Mouse (Mus musculus) embryonic facial prominence, embryonic 12.5 days (tissue): ENCODE data around the gene Ttll8. TPM values are rescaled to one million over a fixed set of nuclear protein-coding genes. Genes with fewer than 3 reads are reported as not detected.

Experiments used
- ATAC-seq: fragments of 200-750 bp; cut with Nextera tagmentation; 2 replicates; pipeline ENCODE4 v1.8.0; 2017; ENCODE audit not compliant: insufficient number of reproducible peaks, insufficient read depth, low FRiP score, low TSS enrichment
- H3K27ac ChIP-seq: fragments of 300-500 bp; sonication (generic); 2 replicates; pipeline ENCODE4 v1.5.1; 2016; ENCODE audit warnings: mild to moderate bottlenecking
- H3K27me3 ChIP-seq: fragments of 300-500 bp; sonication (generic); 2 replicates; pipeline ENCODE4 v1.6.1; 2016; ENCODE audit warnings: mild to moderate bottlenecking, moderate library complexity
- H3K36me3 ChIP-seq: fragments of 300-500 bp; sonication (generic); 2 replicates; pipeline ENCODE4 v1.6.1; 2016; ENCODE audit warnings: mild to moderate bottlenecking
- H3K4me1 ChIP-seq: fragments of 300-500 bp; sonication (generic); 2 replicates; pipeline ENCODE4 v1.6.1; 2016
- H3K4me2 ChIP-seq: fragments of 300-500 bp; sonication (generic); replicated peaks from 2 replicates; pipeline ENCODE4 v1.6.1; 2016; ENCODE audit warnings: mild to moderate bottlenecking, moderate library complexity
- H3K4me3 ChIP-seq: fragments of 300-500 bp; sonication (generic); 2 replicates; pipeline ENCODE4 v1.5.1; 2016; ENCODE audit warnings: mild to moderate bottlenecking
- H3K9ac ChIP-seq: fragments of 300-500 bp; sonication (generic); 2 replicates; pipeline ENCODE4 v1.6.1; 2016; ENCODE audit warnings: mild to moderate bottlenecking, moderate library complexity
- H3K9me3 ChIP-seq: fragments of 300-500 bp; sonication (generic); 2 replicates; pipeline ENCODE4 v1.6.1; 2016; ENCODE audit warnings: mild to moderate bottlenecking, moderate library complexity
- WGBS: fragments of 180-500 bp; shearing (Covaris S2); methylation state at CpG from one replicate; pipeline ENCODE4 v1.1.7; 2016; 5-methylcytosine and 5-hydroxymethylcytosine counted together
- polyA plus RNA-seq: library from polyadenylated mRNA; unstranded; fragments of >200 nt; fragmentation: Nextera tagmentation; extraction: Ambion mirVana; gene quantifications from 2 replicates; pipeline ENCODE4 v1.2.1, GENCODE M21; 2016

Ttll8 gene
- polyA plus RNA-seq, 1 experiment from 2014 or later = not detected

- 0 out of 2 replicates have a peak, but pooled peaks cover 5% of the 10 kb centered on the region for H3K27me3 ChIP-seq
- no peak for ATAC-seq
- peak overlapping the region; percentile 40 for H3K4me2 ChIP-seq
- no peaks in the 10 kb centered on the region for H3K9me3 ChIP-seq
- H3K36me3 ChIP-seq = no peaks in the 10 kb centered on the region
- 0 out of 2 replicates have a peak overlapping the region, but pooled peaks have one; percentile 3 for H3K4me3 ChIP-seq
- no peaks in the 10 kb centered on the region for H3K4me1 ChIP-seq
- H3K9ac ChIP-seq = no peak overlapping the region
- H3K27ac ChIP-seq = no peak overlapping the region
- 9% methylated on average over 28 of the region's 28 CpGs for WGBS
These were observed 77.8 kb downstream of the Ttll8 start for GRCm38 (mm10) chr15:88876155-88877020.

DNA sequence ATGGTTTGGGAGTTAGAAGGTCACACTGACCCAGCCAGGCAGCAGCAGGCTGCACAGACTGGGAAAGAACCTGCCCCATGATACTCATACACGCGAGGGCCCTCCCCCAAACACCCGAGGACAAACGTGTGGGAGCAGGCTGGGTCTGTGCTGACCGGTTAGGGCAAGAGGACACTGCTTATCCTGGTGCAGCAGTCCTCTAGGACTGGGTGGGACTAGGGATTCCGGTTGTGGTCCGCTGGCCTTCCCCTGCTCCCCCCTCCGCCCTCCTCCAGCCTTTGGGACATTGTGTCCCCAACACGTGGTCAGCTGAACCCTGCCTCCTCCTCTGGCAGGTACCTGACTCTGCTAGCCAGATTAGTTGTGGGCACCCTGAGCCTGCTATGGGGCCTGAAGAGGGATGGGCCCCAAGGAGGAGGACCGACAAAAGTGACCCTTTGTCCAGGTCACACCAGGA, 78.6 kb downstream of the Ttll8 start:
- no peak overlapping the region for H3K9ac ChIP-seq
- WGBS = 26% methylated on average over 10 of the region's 10 CpGs
- no peaks in the 10 kb centered on the region for H3K9me3 ChIP-seq
- no peak overlapping the region for H3K27ac ChIP-seq
- H3K36me3 ChIP-seq = no peaks in the 10 kb centered on the region
- ATAC-seq = no peak; the same call in 1 of the 2 replicates
- no peaks in the 10 kb centered on the region for H3K4me1 ChIP-seq
- 0 out of 2 replicates have a peak, but pooled peaks cover 5% of the 10 kb centered on the region for H3K27me3 ChIP-seq
- H3K4me2 ChIP-seq = no peak overlapping the region; the same call in 1 of the 2 replicates
- no peak overlapping the region for H3K4me3 ChIP-seq

GRCm38 (mm10) chr15:88874477-88874876, 79.7 kb downstream of the Ttll8 start:
- Histone ChIP-seq H3K36me3 (no peaks in the 10 kb centered on the region), H3K4me1 (no peaks in the 10 kb centered on the region), H3K9me3 (no peaks in the 10 kb centered on the region), H3K27ac (no peak overlapping the region), H3K27me3 (0 out of 2 replicates have a peak, but pooled peaks cover 5% of the 10 kb centered on the region), H3K4me3 (no peak overlapping the region), H3K4me2 (no peak overlapping the region), H3K9ac (no peak overlapping the region)
- 92% methylated on average over 6 of the region's 6 CpGs for WGBS
- no peak for ATAC-seq

DNA sequence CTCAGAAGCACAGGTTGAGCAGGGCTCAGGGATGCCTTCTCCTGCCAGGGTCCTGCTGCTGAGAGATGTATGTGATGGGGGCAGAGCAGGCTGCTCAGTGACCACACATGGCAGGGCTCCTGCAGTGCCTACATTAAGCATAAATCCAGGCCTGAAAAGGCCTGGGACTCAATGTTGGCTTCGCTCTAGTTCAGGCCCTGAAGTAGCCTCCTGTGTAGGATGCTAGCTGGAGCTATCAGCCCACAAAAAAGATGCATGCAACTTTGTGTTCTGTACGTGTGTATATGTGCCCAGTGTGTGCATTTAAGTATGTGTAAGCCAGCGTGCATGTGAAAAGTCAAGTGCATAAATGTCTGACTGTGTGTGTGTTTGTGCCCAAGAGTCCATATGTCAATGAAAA, 80.2 kb downstream of the Ttll8 start:
- no peak overlapping the region for H3K9ac ChIP-seq
- no peaks in the 10 kb centered on the region for H3K4me1 ChIP-seq
- H3K36me3 ChIP-seq = no peaks in the 10 kb centered on the region
- no peak overlapping the region for H3K4me2 ChIP-seq
- no peak overlapping the region for H3K4me3 ChIP-seq
- H3K27ac ChIP-seq = no peak overlapping the region
- no peak for ATAC-seq
- WGBS = 91% methylated on average over 3 of the region's 3 CpGs
- H3K27me3 ChIP-seq = 0 out of 2 replicates have a peak, but pooled peaks cover 5% of the 10 kb centered on the region
- no peaks in the 10 kb centered on the region for H3K9me3 ChIP-seq

GRCm38 (mm10) chr15:88870418-88871185, 83.6 kb downstream of the Ttll8 start:
- Histone ChIP-seq H3K27me3 (0 out of 2 replicates have a peak, but pooled peaks cover 1% of the 10 kb centered on the region), H3K36me3 (peaks cover 1% of the 10 kb centered on the region), H3K9me3 (no peaks in the 10 kb centered on the region), H3K4me2 (no peak overlapping the region), H3K27ac (no peak overlapping the region), H3K4me1 (peaks cover 18% of the 10 kb centered on the region), H3K9ac (no peak overlapping the region), H3K4me3 (no peak overlapping the region)
- ATAC-seq = no peak
- WGBS = 67% methylated on average over 5 of the region's 5 CpGs

- no peaks in the 10 kb centered on the region for H3K9me3 ChIP-seq
- H3K4me3 ChIP-seq = no peak overlapping the region
- H3K9ac ChIP-seq = no peak overlapping the region
- H3K27me3 ChIP-seq = no peaks in the 10 kb centered on the region
- H3K27ac ChIP-seq = peak overlapping the region; percentile 38; the same call in 1 of the 2 replicates
- peaks cover 31% of the 10 kb centered on the region for H3K4me1 ChIP-seq
- no peak overlapping the region for H3K4me2 ChIP-seq
- no peak for ATAC-seq
- 61% methylated on average over 6 of the region's 6 CpGs for WGBS
- H3K36me3 ChIP-seq = peaks cover 15% of the 10 kb centered on the region
These were observed 86.0 kb downstream of the Ttll8 start for GRCm38 (mm10) chr15:88868024-88868742.

DNA sequence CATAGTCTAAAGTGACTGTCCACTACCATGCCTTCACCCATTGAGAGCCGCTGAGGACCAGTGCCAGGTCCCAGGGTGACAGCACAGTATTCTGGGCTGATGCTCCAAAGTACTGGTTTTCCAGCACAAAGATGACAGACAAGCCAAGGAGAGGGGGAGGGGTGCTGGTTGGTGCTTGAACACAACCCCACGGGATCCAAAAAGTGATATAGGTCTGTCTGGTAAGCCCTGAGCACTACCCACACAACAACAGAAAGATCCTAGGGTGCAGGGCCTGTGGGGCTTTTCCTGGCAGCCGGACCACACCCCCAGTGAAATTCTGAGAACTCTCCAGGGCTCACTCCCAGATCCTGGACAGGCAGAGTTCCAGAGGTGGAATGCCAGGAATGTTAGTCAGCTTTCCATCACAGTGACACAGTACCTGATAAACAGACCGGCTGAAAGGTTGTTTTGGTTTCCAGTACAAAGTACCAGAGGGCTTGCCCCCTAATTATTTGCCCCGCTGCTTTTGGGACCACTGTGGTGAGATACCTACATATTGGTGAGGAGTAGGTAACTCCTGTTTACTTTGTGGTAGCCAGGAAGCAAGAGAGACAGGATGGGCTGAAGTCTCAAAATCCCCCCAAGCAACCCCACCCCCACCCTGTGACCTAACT, 86.7 kb downstream of the Ttll8 start:
- Histone ChIP-seq H3K4me2 (no peak overlapping the region), H3K27me3 (no peaks in the 10 kb centered on the region), H3K9me3 (no peaks in the 10 kb centered on the region), H3K4me3 (no peak overlapping the region), H3K9ac (no peak overlapping the region), H3K4me1 (peaks cover 31% of the 10 kb centered on the region), H3K27ac (peak overlapping the region; percentile 38), H3K36me3 (peaks cover 15% of the 10 kb centered on the region)
- ATAC-seq = no peak
- 8% methylated on average over 5 of the region's 5 CpGs for WGBS

- H3K4me1 ChIP-seq = peaks cover 31% of the 10 kb centered on the region
- H3K4me2 ChIP-seq = no peak overlapping the region
- no peaks in the 10 kb centered on the region for H3K9me3 ChIP-seq
- ATAC-seq = no peak
- peak overlapping the region; percentile 4; the same call in 1 of the 2 replicates for H3K9ac ChIP-seq
- no peaks in the 10 kb centered on the region for H3K27me3 ChIP-seq
- 44% methylated on average over 7 of the region's 7 CpGs for WGBS
- peaks cover 15% of the 10 kb centered on the region for H3K36me3 ChIP-seq
- H3K27ac ChIP-seq = peak overlapping the region; percentile 38; the same call in 1 of the 2 replicates
- no peak overlapping the region for H3K4me3 ChIP-seq
These were observed 87.3 kb downstream of the Ttll8 start for GRCm38 (mm10) chr15:88866934-88867356.

DNA sequence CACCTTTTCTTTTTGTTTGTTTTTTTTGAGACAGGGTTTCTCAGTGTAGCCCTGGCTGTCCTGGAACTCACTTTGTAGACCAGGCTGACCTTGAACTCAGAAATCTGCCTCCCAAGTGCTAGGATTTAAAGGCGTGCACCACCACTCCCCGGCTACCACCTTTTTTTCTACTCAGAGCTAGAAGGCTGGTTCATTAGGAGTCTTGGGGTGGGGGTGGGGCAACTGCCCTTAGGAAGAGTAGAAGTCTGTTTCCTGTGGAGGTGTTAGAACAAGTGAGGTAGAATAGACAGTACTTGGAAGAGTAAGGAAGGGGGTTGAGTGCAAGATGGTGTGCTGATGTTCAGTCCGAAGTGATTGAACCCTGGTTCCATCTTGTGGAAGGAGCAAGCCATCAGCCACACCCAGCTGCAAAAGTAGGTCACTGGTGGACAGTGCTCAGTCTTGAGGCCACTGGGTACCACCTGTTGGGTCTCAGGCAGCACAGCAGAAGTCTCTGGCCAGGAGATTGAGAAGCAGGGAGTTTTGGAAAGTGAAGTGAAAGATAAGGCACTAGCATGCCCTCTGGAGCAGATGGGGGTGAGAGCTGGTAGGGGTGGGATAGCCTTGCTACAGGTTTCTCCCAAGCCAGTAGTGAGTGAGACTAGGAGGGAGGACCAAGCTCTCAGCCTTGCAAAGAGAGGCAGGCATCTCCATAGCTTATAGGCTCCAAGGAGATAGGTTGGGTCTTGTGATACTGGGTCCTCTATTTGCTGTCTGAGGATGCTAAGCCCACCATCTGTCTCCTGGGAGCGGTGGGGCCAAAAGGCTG, 88.1 kb downstream of the Ttll8 start:
- peaks cover 36% of the 10 kb centered on the region for H3K4me1 ChIP-seq
- no peaks in the 10 kb centered on the region for H3K27me3 ChIP-seq
- H3K36me3 ChIP-seq = peaks cover 15% of the 10 kb centered on the region
- H3K9ac ChIP-seq = no peak overlapping the region
- H3K4me2 ChIP-seq = no peak overlapping the region
- H3K4me3 ChIP-seq = no peak overlapping the region
- H3K27ac ChIP-seq = no peak overlapping the region
- ATAC-seq = no peak
- 76% methylated on average over 4 of the region's 4 CpGs for WGBS
- no peaks in the 10 kb centered on the region for H3K9me3 ChIP-seq

- H3K27me3 ChIP-seq = no peaks in the 10 kb centered on the region
- H3K36me3 ChIP-seq = peaks cover 15% of the 10 kb centered on the region
- 79% methylated on average over 14 of the region's 14 CpGs for WGBS
- H3K4me2 ChIP-seq = peak overlapping the region; percentile 97
- peaks cover 36% of the 10 kb centered on the region for H3K4me1 ChIP-seq
- no peak for ATAC-seq
- no peak overlapping the region for H3K27ac ChIP-seq
- no peak overlapping the region for H3K9ac ChIP-seq
- 0 out of 2 replicates have a peak overlapping the region, but pooled peaks have one; percentile 95 for H3K4me3 ChIP-seq
- no peaks in the 10 kb centered on the region for H3K9me3 ChIP-seq
These were observed 89.2 kb downstream of the Ttll8 start for GRCm38 (mm10) chr15:88865061-88865460.
